Mouse (Mus musculus) adipocyte (in vitro differentiated cells): ENCODE data around the gene Fcer1a.
"Not testable (repeated sequence)": the region's sequence is repeated elsewhere in the genome, so short reads cannot be mapped to it uniquely, and the experiment has no call there.

Experiments used
- DNase-seq: peaks from one replicate; pipeline ENCODE4 v3.0.0-alpha.2; 2016; ENCODE audit warnings: low spot score

The Fcer1a gene

GRCm38 (mm10) chr1:173227081-173227480, at the start of gene Fcer1a:
Fcer1a (minus strand) TSS chr1:173227214.
- DNase-seq: no peak

GRCm38 (mm10) chr1:173265701-173266100, 38.7 kb upstream of the Fcer1a start, which contains the start of gene Olfr418:
Olfr418 (plus strand) TSS chr1:173266001.
- DNase-seq: no peak

GRCm38 (mm10) chr1:173249888-173250287, 22.9 kb upstream of the Fcer1a start:
- DNase-seq: no peak

- DNase-seq: not testable (repeated sequence)
These were observed 10.0 kb upstream of the Fcer1a start for GRCm38 (mm10) chr1:173237004-173237403.

GRCm38 (mm10) chr1:173216481-173216880, 10.5 kb downstream of the Fcer1a start:
- DNase-seq: no peak

- no peak for DNase-seq
These were observed 14.9 kb downstream of the Fcer1a start, which contains the start of gene Olfr1404 for GRCm38 (mm10) chr1:173212092-173212491. Olfr1404 (plus strand) TSS chr1:173212392.

GRCm38 (mm10) chr1:173197508-173197907, 29.5 kb downstream of the Fcer1a start, which contains the start of gene Olfr218:
Olfr218 (plus strand) TSS chr1:173197808.
- DNase-seq: no peak

GRCm38 (mm10) chr1:173196359-173196758, 30.7 kb downstream of the Fcer1a start:
- no peak for DNase-seq

- DNase-seq: no peak
These were observed 35.0 kb downstream of the Fcer1a start for GRCm38 (mm10) chr1:173192059-173192458.

- DNase-seq: no peak
These were observed 36.5 kb downstream of the Fcer1a start, which contains the start of gene Olfr1406 for GRCm38 (mm10) chr1:173190540-173190939. Olfr1406 (minus strand) TSS chr1:173190640.

GRCm38 (mm10) chr1:173174154-173174842, 52.7 kb downstream of the Fcer1a start:
- DNase-seq: no peak
